Mouse (Mus musculus): ENCODE data around the gene Olfr1423.
"Not testable (repeated sequence)": the region's sequence is repeated elsewhere in the genome, so short reads cannot be mapped to it uniquely, and the experiment has no call there.

Olfr1423 gene

GRCm38 (mm10) chr19:12041217-12041616 is at the start of gene Olfr1423:
Gene Olfr1423 (minus strand): TSS chr19:12041317.
- in situ Hi-C loops (cut with MboI; ENCODE audit: unreplicated experiment in 2 of 2) = no loop called here

GRCm38 (mm10) chr19:12077631-12078030 is 36.5 kb upstream of the Olfr1423 start, which contains the start of gene Olfr1425:
Gene Olfr1425 (minus strand): TSS chr19:12077731.
- in situ Hi-C loops (cut with MboI; ENCODE audit: unreplicated experiment in 2 of 2) = not testable (repeated sequence)

GRCm38 (mm10) chr19:12069546-12069945 is 28.4 kb upstream of the Olfr1423 start:
- in situ Hi-C loops (cut with MboI; ENCODE audit: unreplicated experiment in 2 of 2) = not testable (repeated sequence)

- in situ Hi-C loops (cut with MboI; ENCODE audit: unreplicated experiment in 2 of 2) = not testable (repeated sequence)
These were observed 26.7 kb upstream of the Olfr1423 start for GRCm38 (mm10) chr19:12067806-12068205.

- in situ Hi-C loops (cut with MboI; ENCODE audit: unreplicated experiment in 2 of 2) = not testable (repeated sequence)
These were observed 21.5 kb upstream of the Olfr1423 start, which contains the start of gene Olfr1424 for GRCm38 (mm10) chr19:12062582-12062981. Gene Olfr1424 (minus strand): TSS chr19:12062682.

GRCm38 (mm10) chr19:12043163-12043562 is 2.0 kb upstream of the Olfr1423 start:
- in situ Hi-C loops (cut with MboI; ENCODE audit: unreplicated experiment in 2 of 2) = no loop called here

GRCm38 (mm10) chr19:12037727-12038126 is 3.4 kb downstream of the Olfr1423 start:
- in situ Hi-C loops (cut with MboI; ENCODE audit: unreplicated experiment in 2 of 2) = no loop called here

GRCm38 (mm10) chr19:12026606-12027005 is 14.5 kb downstream of the Olfr1423 start:
- in situ Hi-C loops (cut with MboI; ENCODE audit: unreplicated experiment in 2 of 2) = loop anchor here in 1 of 2 experiments (10.0 kb wide), 1 partner anchor 1788 kb away; the partner anchor contains the start of gene Olfr1499

- in situ Hi-C loops (cut with MboI; ENCODE audit: unreplicated experiment in 2 of 2) = loop anchor here in 1 of 2 experiments (10.0 kb wide), 1 partner anchor 1789 kb away; the partner anchor contains the start of gene Olfr1499
These were observed 15.8 kb downstream of the Olfr1423 start for GRCm38 (mm10) chr19:12025333-12025732.

- in situ Hi-C loops (cut with MboI; ENCODE audit: unreplicated experiment in 2 of 2) = loop anchor here (10.0 to 25.0 kb wide), 5 partner anchors 463 to 1791 kb away; partner anchors contain the start of genes Gm4952 (in 1 of the 2) and Olfr1499 (in 1 of the 2)
These were observed 17.0 kb downstream of the Olfr1423 start for GRCm38 (mm10) chr19:12024149-12024548.

- in situ Hi-C loops (cut with MboI; ENCODE audit: unreplicated experiment in 2 of 2) = loop anchor here (10.0 to 25.0 kb wide), 7 partner anchors 409 to 954 kb away; partner anchors contain the start of genes Gm4952 (in 1 of the 2) and Pfpl (in 1 of the 2)
These were observed 24.9 kb downstream of the Olfr1423 start for GRCm38 (mm10) chr19:12016192-12016591.

- in situ Hi-C loops (cut with MboI; ENCODE audit: unreplicated experiment in 2 of 2) = loop anchor here (10.0 to 25.0 kb wide), 7 partner anchors 409 to 953 kb away; partner anchors contain the start of genes Gm4952 (in 1 of the 2) and Pfpl (in 1 of the 2)
These were observed 25.4 kb downstream of the Olfr1423 start for GRCm38 (mm10) chr19:12015708-12016107.

- in situ Hi-C loops (cut with MboI; ENCODE audit: unreplicated experiment in 2 of 2) = loop anchor here (5.0 to 25.0 kb wide), 11 partner anchors 246 to 961 kb away; partner anchors contain the start of genes Gm4952 (in 1 of the 2) and Pfpl (in 1 of the 2)
These were observed 27.9 kb downstream of the Olfr1423 start for GRCm38 (mm10) chr19:12013228-12013627.

GRCm38 (mm10) chr19:12012615-12013014 is 28.5 kb downstream of the Olfr1423 start:
- in situ Hi-C loops (cut with MboI; ENCODE audit: unreplicated experiment in 2 of 2) = loop anchor here (5.0 to 25.0 kb wide), 11 partner anchors 245 to 960 kb away; partner anchors contain the start of genes Gm4952 (in 1 of the 2) and Pfpl (in 1 of the 2)

- in situ Hi-C loops (cut with MboI; ENCODE audit: unreplicated experiment in 2 of 2) = loop anchor here (5.0 to 25.0 kb wide), 11 partner anchors 245 to 960 kb away; partner anchors contain the start of genes Gm4952 (in 1 of the 2) and Pfpl (in 1 of the 2)
These were observed 29.3 kb downstream of the Olfr1423 start for GRCm38 (mm10) chr19:12011560-12012556.

GRCm38 (mm10) chr19:12010916-12011559 is 30.1 kb downstream of the Olfr1423 start:
- in situ Hi-C loops (cut with MboI; ENCODE audit: unreplicated experiment in 2 of 2) = loop anchor here (5.0 to 25.0 kb wide), 11 partner anchors 244 to 959 kb away; partner anchors contain the start of genes Gm4952 (in 1 of the 2) and Pfpl (in 1 of the 2)

GRCm38 (mm10) chr19:12010281-12010771 is 30.8 kb downstream of the Olfr1423 start:
- in situ Hi-C loops (cut with MboI; ENCODE audit: unreplicated experiment in 2 of 2) = loop anchor here (5.0 to 25.0 kb wide), 11 partner anchors 243 to 958 kb away; partner anchors contain the start of genes Gm4952 (in 1 of the 2) and Pfpl (in 1 of the 2)

- in situ Hi-C loops (cut with MboI; ENCODE audit: unreplicated experiment in 2 of 2) = loop anchor here (5.0 to 25.0 kb wide), 15 partner anchors 97 to 957 kb away; partner anchors contain the start of genes Gm4952 (in 1 of the 2), Mrpl16 (in 1 of the 2), Patl1 (in 1 of the 2) and Pfpl (in 1 of the 2)
These were observed 31.4 kb downstream of the Olfr1423 start for GRCm38 (mm10) chr19:12009501-12010280.

Measured in v-Abl transformed pro-B cells (cell line).